Mouse (Mus musculus): Measurements from ENCODE around the gene Ankrd52.

The Ankrd52 gene

GRCm38 (mm10) chr10:128369599-128369998 lies 7.3 kb upstream of the Ankrd52 start:
- DNase-seq (ENCODE audit: low spot score): no peak

- DNase-seq (ENCODE audit: low spot score): no peak
Observed at GRCm38 (mm10) chr10:128370021-128370420, 6.9 kb upstream of the Ankrd52 start.

- no peak for DNase-seq (ENCODE audit: low spot score)
Observed at GRCm38 (mm10) chr10:128370601-128371000, 6.3 kb upstream of the Ankrd52 start.

GRCm38 (mm10) chr10:128372142-128372541 lies 4.8 kb upstream of the Ankrd52 start:
- no peak for DNase-seq (ENCODE audit: low spot score)

GRCm38 (mm10) chr10:128372989-128373748 lies 3.7 kb upstream of the Ankrd52 start:
- DNase-seq (ENCODE audit: low spot score): no peak

- DNase-seq (ENCODE audit: low spot score): no peak
Observed at GRCm38 (mm10) chr10:128374393-128374792, 2.5 kb upstream of the Ankrd52 start.

- DNase-seq (ENCODE audit: low spot score): no peak
Observed at GRCm38 (mm10) chr10:128376099-128376454, 838 bp upstream of the Ankrd52 start.

GRCm38 (mm10) chr10:128377222-128377939 lies 466 bp downstream of the Ankrd52 start:
- peak; percentile 35 for DNase-seq (ENCODE audit: low spot score)

- DNase-seq (ENCODE audit: low spot score): no peak
Observed at GRCm38 (mm10) chr10:128377940-128378448, 1.1 kb downstream of the Ankrd52 start.

GRCm38 (mm10) chr10:128378462-128378861 lies 1.5 kb downstream of the Ankrd52 start:
- DNase-seq (ENCODE audit: low spot score): no peak

- no peak for DNase-seq (ENCODE audit: low spot score)
Observed at GRCm38 (mm10) chr10:128379260-128379659, 2.3 kb downstream of the Ankrd52 start.

- DNase-seq (ENCODE audit: low spot score): no peak
Observed at GRCm38 (mm10) chr10:128380565-128380964, 3.6 kb downstream of the Ankrd52 start.

- no peak for DNase-seq (ENCODE audit: low spot score)
Observed at GRCm38 (mm10) chr10:128382482-128382881, 5.6 kb downstream of the Ankrd52 start.

GRCm38 (mm10) chr10:128385902-128386301 lies 9.0 kb downstream of the Ankrd52 start:
- DNase-seq (ENCODE audit: low spot score): no peak

GRCm38 (mm10) chr10:128388941-128389340 lies 12.0 kb downstream of the Ankrd52 start:
- no peak for DNase-seq (ENCODE audit: low spot score)

- no peak for DNase-seq (ENCODE audit: low spot score)
Observed at GRCm38 (mm10) chr10:128389570-128389969, 12.7 kb downstream of the Ankrd52 start.

- no peak for DNase-seq (ENCODE audit: low spot score)
Observed at GRCm38 (mm10) chr10:128390366-128390765, 13.5 kb downstream of the Ankrd52 start.

GRCm38 (mm10) chr10:128391850-128392249 lies 14.9 kb downstream of the Ankrd52 start:
- no peak for DNase-seq (ENCODE audit: low spot score)

- no peak for DNase-seq (ENCODE audit: low spot score)
Observed at GRCm38 (mm10) chr10:128396017-128396673, 19.2 kb downstream of the Ankrd52 start.

- no peak for DNase-seq (ENCODE audit: low spot score)
Observed at GRCm38 (mm10) chr10:128396716-128397264, 19.9 kb downstream of the Ankrd52 start.

- DNase-seq (ENCODE audit: low spot score): no peak
Observed at GRCm38 (mm10) chr10:128397466-128397865, 20.6 kb downstream of the Ankrd52 start.

- DNase-seq (ENCODE audit: low spot score): no peak
Observed at GRCm38 (mm10) chr10:128400338-128400737, 23.4 kb downstream of the Ankrd52 start.
